Mouse (Mus musculus) ES-Bruce4 (cell line): ENCODE measurements around the gene Cbx6. TPM values are rescaled to one million over a fixed set of nuclear protein-coding genes. Genes with fewer than 3 reads are reported as not detected.

Source experiments
- H3K27ac ChIP-seq: 2 replicates; pipeline ENCODE4 v1.5.1; 2012; ENCODE audit warnings: low read length, inconsistent platforms; ENCODE audit not compliant: insufficient read depth
- H3K27me3 ChIP-seq: 2 replicates; pipeline ENCODE4 v1.6.1; 2012; ENCODE audit warnings: mild to moderate bottlenecking, low read length, inconsistent platforms; ENCODE audit not compliant: control insufficient read depth, poor library complexity, insufficient read depth, severe bottlenecking
- H3K36me3 ChIP-seq: 2 replicates; pipeline ENCODE4 v1.6.1; 2012; ENCODE audit warnings: inconsistent platforms, mild to moderate bottlenecking, low read length, moderate library complexity; ENCODE audit not compliant: control insufficient read depth, poor library complexity, insufficient read depth, severe bottlenecking
- H3K4me1 ChIP-seq: one replicate; pipeline ENCODE4 v1.8.1; 2011; ENCODE audit warnings: low read length; ENCODE audit not compliant: control insufficient read depth, insufficient read depth
- H3K4me3 ChIP-seq: 2 replicates; pipeline ENCODE4 v1.5.1; 2011; ENCODE audit warnings: low read depth, mild to moderate bottlenecking, low read length
- H3K9ac ChIP-seq: 2 replicates; pipeline ENCODE4 v1.6.1; 2012; ENCODE audit warnings: low read depth, mild to moderate bottlenecking, inconsistent platforms; ENCODE audit not compliant: poor library complexity, severe bottlenecking
- H3K9me3 ChIP-seq: replicated peaks from 2 replicates; pipeline ENCODE4 v1.6.1; 2012; ENCODE audit warnings: mild to moderate bottlenecking, low read length, inconsistent platforms; ENCODE audit not compliant: control insufficient read depth, poor library complexity, insufficient read depth, severe bottlenecking
- CTCF ChIP-seq: IDR thresholded peaks from one replicate; pipeline ENCODE4 v1.8.1; 2011; ENCODE audit warnings: low read depth, low read length
- EP300 ChIP-seq: IDR thresholded peaks from 2 replicates; pipeline ENCODE4 v1.6.1; 2011; ENCODE audit warnings: low read depth, low read length; ENCODE audit not compliant: insufficient read depth
- POLR2A ChIP-seq: IDR thresholded peaks from one replicate; pipeline ENCODE4 v1.8.1; 2011; ENCODE audit warnings: low read length; ENCODE audit not compliant: insufficient read depth
- polyA plus RNA-seq: library from polyadenylated mRNA; stranded (reverse); fragments of >200 nt; gene quantifications from 2 replicates; pipeline ENCODE4 v1.2.4, GENCODE M21; 2011; ENCODE audit warnings: low read depth; ENCODE audit not compliant: missing spikeins, insufficient read depth, insufficient read length

The Cbx6 gene
- polyA plus RNA-seq, 1 experiment = 25.7 TPM

DNA sequence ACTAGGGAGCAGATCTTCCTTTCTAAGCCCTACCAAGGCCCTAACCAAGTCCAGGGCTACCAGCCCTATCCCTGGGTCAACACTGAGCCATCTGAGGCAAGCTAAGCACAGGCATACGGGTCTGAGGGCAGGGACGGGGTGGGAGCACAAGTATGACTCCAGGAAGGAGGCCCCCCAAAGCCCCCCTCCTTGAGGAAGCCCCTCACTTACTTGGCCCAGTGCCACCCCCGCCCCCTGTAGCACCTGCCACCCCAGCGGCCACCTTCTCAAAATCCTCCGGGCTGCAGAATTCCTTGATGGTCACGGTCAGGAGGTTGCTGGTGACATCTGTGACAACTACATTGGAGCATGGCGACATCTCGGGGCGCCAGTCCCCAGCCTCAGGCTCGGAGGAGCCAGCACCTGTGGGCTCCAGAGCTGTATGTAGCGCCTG is 6.7 kb downstream of the Cbx6 start:
- H3K9ac ChIP-seq = no peak overlapping the region
- H3K4me1 ChIP-seq = peaks cover 6% of the 10 kb centered on the region
- no peak overlapping the region for H3K27ac ChIP-seq

DNA sequence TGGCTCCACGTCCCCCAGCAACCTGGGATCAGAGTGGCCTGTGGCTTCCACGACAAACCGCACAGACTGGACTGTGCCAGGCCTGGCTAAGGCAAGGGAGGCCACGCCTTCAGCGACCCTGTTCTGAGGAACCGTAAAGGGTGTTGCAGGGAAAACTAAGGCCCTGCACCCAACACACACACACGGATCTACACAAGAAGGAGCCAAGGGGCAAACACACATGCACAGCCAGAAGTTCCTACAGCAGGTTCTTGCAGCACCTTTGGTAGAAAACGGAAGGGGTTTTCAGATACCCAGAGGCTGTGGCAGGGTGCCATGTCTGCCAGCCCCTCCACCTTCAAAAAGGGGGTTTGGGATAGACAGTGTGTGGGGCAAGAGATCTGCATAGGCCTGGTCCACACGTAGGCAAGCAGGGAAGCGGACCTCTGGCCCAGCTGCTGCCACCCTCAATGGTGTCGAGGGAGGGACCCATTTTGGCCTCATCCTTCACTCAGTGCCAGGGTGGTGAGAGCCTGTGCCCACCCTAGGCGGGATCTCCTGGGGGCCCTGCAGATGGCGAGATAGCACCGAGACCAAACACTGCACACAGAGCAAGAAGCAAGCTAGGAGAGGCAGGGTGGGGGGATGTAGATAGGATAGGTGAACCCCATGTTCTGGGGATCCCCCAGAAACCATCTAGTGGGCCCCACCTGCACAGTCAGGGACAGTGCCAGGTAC is 7.3 kb downstream of the Cbx6 start:
- H3K36me3 ChIP-seq = peaks cover 3% of the 10 kb centered on the region; the same call in 1 of the 2 replicates
- no peak overlapping the region for H3K27ac ChIP-seq
- no peak overlapping the region for H3K4me3 ChIP-seq
- H3K9ac ChIP-seq = no peak overlapping the region
- no peaks in the 10 kb centered on the region for H3K9me3 ChIP-seq
- no peak for TF ChIP-seq CTCF
- TF ChIP-seq POLR2A = no peak
- no peak for TF ChIP-seq EP300
- H3K27me3 ChIP-seq = no peaks in the 10 kb centered on the region
- peaks cover 6% of the 10 kb centered on the region for H3K4me1 ChIP-seq

More for the DNA sequence above, 6.7 kb downstream of the Cbx6 start:
- H3K4me3 ChIP-seq = no peak overlapping the region
- TF ChIP-seq POLR2A (no peak), CTCF (no peak), EP300 (no peak)
- H3K36me3 ChIP-seq = peaks cover 3% of the 10 kb centered on the region; the same call in 1 of the 2 replicates
- H3K27me3 ChIP-seq = no peaks in the 10 kb centered on the region
- H3K9me3 ChIP-seq = no peaks in the 10 kb centered on the region

DNA sequence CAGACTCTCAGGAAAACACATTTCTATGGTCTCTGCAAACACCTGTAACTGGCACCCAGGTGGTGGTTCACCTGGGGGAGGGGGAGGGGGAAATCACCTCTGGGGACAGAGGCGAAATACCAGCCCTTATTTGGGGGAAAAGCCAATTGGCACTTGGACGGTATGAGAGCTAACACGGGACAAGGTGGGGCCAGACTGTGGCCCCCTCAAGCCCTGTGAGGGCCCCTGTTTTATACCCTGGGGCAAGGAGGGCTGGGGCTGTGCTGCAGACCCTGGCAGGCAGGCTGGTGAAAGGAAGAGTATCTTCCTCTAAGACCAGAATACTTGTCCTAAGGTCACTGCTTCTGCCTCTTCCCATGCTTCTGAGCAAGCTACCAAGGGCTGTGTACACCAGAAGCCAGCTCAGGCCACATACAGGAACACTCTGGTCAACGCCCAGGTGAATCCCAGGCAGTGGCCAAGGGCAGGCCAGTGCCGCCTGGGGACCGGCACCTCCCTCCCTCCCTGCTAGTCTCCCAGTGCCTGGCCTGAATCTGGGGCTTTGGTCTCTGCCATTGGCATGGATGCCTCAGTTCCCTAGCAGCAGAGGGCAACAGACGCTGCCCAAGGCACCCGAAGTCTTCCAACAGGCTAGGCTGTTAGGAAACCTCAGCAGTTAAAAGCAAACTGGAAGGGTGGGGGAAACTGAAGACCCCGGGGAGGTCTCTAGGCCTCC is 8.1 kb downstream of the Cbx6 start:
- no peak overlapping the region for H3K9ac ChIP-seq
- no peaks in the 10 kb centered on the region for H3K9me3 ChIP-seq
- 0 out of 2 replicates have a peak, but pooled peaks cover 3% of the 10 kb centered on the region for H3K36me3 ChIP-seq
- peaks cover 6% of the 10 kb centered on the region for H3K4me1 ChIP-seq
- TF ChIP-seq POLR2A (no peak), EP300 (no peak), CTCF (no peak)
- H3K4me3 ChIP-seq = no peak overlapping the region
- H3K27ac ChIP-seq = no peak overlapping the region
- no peaks in the 10 kb centered on the region for H3K27me3 ChIP-seq

DNA sequence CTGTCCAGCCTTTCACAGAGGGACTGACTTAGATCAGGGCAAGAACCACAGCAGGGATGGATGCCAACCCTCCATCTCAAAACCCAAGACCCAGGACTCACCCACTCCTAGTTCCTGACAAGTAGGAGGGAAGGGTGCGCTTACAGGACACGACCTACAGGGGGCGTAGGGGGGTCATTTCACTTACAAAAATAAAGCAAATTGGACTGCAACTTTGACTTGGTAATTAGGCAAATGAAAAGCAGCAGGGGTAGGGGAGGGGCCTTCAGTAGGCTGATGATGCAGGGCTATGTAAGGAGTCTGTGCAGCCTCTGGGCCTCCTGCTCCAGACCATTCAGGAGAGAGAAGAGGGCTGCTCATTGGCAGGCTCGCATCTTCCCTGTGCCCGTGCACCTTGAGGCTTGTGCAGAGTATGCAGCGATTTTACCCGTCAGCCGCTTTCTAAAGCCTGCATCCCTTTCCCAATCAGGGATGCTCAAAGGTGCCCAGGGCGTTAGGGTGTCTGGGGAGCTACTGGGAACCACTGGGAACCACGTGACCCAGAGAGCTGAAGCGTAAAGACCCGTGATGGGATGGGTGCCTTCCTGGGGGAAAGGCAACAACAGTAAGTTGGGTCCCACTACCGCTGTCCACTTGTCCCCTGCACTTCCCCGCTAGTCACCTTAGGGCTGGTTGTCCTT is 9.2 kb downstream of the Cbx6 start:
- H3K36me3 ChIP-seq = 0 out of 2 replicates have a peak, but pooled peaks cover 3% of the 10 kb centered on the region
- H3K9ac ChIP-seq = no peak overlapping the region
- no peak overlapping the region for H3K4me3 ChIP-seq
- peak; percentile 66 for TF ChIP-seq CTCF
- TF ChIP-seq EP300 = no peak
- no peak for TF ChIP-seq POLR2A
- H3K9me3 ChIP-seq = no peaks in the 10 kb centered on the region
- H3K4me1 ChIP-seq = peaks cover 6% of the 10 kb centered on the region
- H3K27me3 ChIP-seq = no peaks in the 10 kb centered on the region
- no peak overlapping the region for H3K27ac ChIP-seq

DNA sequence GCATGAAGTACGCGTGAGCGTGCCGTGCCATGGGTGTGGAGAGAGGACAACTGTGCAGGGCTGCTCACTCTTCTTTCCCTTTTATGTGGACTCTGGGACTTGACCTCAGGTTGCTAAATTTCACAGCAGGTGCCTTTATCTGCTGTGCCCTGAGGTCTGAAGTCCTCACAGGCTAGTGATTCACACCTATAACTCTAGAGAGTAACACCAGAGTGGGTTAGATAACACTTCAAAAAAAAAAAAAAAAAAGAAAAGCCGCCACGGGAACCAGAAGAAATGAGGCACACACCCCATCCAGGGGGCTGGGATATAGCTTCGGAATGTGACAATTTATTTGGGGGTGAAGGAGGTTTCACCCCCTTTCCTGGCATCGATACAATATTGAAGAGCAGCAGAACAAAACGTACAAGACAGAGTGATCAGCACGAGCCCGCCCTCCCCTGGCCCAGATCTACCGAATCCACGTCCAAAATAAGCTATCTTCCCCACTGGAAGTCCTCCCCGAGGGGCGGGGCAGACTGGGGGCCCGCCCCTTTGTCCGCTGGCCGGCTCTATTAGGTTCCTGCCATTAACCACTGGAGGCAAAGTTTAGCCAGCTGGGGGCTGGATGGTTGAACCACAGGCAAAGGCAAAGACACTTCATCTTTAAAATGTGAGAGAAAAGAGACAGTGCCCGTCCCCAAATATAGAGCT is 10.8 kb downstream of the Cbx6 start:
- Histone ChIP-seq H3K4me3 (no peak overlapping the region), H3K36me3 (0 out of 2 replicates have a peak, but pooled peaks cover 3% of the 10 kb centered on the region), H3K9me3 (no peaks in the 10 kb centered on the region), H3K27me3 (no peaks in the 10 kb centered on the region), H3K9ac (no peak overlapping the region), H3K27ac (no peak overlapping the region), H3K4me1 (peaks cover 6% of the 10 kb centered on the region)
- TF ChIP-seq POLR2A (no peak), EP300 (no peak), CTCF (no peak)
